Mouse (Mus musculus) midbrain, embryonic 10.5 days (tissue): ENCODE measurements around the gene Ttc33. TPM values are rescaled to one million over a fixed set of nuclear protein-coding genes. Genes with fewer than 3 reads are reported as not detected.

Experiments used
- DNase-seq: peaks from one replicate; pipeline ENCODE4 v3.0.0-alpha.2; 2017; ENCODE audit warnings: low spot score
- H3K27ac ChIP-seq: fragments of 300-500 bp; sonication (generic); replicated peaks from 2 replicates; pipeline ENCODE4 v1.5.1; 2016; ENCODE audit warnings: mild to moderate bottlenecking
- H3K27me3 ChIP-seq: fragments of 300-500 bp; sonication (generic); 2 replicates; pipeline ENCODE4 v1.6.1; 2016; ENCODE audit warnings: low read depth, mild to moderate bottlenecking; ENCODE audit not compliant: poor library complexity, severe bottlenecking
- H3K36me3 ChIP-seq: fragments of 300-500 bp; sonication (generic); 2 replicates; pipeline ENCODE4 v1.6.1; 2016; ENCODE audit warnings: mild to moderate bottlenecking, moderate library complexity
- H3K4me1 ChIP-seq: fragments of 300-500 bp; sonication (generic); 2 replicates; pipeline ENCODE4 v1.6.1; 2016
- H3K4me3 ChIP-seq: fragments of 300-500 bp; sonication (generic); 2 replicates; pipeline ENCODE4 v1.5.1; 2016; ENCODE audit warnings: mild to moderate bottlenecking, moderate library complexity
- H3K9me3 ChIP-seq: fragments of 300-500 bp; sonication (generic); replicated peaks from 2 replicates; pipeline ENCODE4 v1.6.1; 2016; ENCODE audit warnings: mild to moderate bottlenecking
- WGBS: fragments of 180-500 bp; shearing (Covaris S2); methylation state at CpG from one replicate; pipeline ENCODE4 v1.1.7; 2016; 5-methylcytosine and 5-hydroxymethylcytosine counted together
- polyA plus RNA-seq: library from polyadenylated mRNA; unstranded; fragments of >200 nt; fragmentation: Nextera tagmentation; extraction: Ambion mirVana; gene quantifications from 2 replicates; pipeline ENCODE4 v1.2.1, GENCODE M21; 2016

The Ttc33 gene
- polyA plus RNA-seq, 1 experiment from 2014 or later: 37.3 TPM

DNA sequence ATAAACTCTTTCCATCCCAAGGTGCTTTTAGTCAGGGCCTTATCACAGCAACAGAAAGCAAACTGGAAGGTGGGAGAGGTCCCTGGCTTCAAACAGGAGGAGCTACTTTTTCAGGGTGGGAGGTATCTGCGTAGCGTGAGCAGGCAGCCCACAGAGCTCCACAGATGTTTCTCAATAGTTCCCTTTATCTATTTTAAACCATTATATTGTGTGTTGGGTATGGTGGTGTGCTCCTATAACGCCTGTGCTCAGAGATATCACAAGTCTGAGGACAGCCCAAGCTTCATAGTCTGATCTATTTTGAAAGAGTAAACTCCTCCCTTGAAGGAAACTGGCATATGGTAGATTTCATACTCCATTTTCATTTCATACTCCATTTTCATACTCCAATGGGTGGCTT lies 75.7 kb downstream of the Ttc33 start:
- no peak for DNase-seq
- H3K4me3 ChIP-seq: no peak overlapping the region
- H3K9me3 ChIP-seq: no peaks in the 10 kb centered on the region
- no peaks in the 10 kb centered on the region for H3K4me1 ChIP-seq
- WGBS: 91% methylated on average over 3 of the region's 3 CpGs
- H3K27ac ChIP-seq: no peak overlapping the region
- H3K27me3 ChIP-seq: no peaks in the 10 kb centered on the region
- no peaks in the 10 kb centered on the region for H3K36me3 ChIP-seq

DNA sequence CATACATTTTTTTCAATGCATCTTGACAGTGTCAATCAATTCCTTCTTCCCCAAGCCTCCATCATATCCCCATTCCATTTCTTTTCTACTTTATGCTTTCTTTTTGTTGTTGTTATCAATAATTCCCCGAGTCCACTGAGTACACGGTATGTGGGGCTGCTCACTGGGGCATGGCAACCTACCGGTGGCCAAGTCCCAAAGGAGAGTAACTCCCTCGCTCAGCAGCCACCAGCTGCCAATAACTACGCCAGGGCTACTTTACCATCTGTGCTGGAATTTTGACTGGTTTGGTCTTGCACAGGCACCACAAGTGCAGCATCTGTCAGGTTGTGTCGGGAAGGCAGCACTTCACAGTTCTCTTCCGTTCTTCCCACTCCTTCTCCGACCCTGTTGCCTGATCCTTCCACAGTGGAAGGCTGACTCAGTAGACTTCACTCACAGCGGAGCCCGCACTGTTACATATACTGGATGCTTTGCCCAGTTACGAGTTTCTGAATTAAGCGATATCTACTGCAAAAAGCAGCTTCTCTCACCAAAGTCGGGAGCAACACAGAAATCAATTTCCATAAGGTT lies 76.9 kb downstream of the Ttc33 start:
- no peak overlapping the region for H3K4me3 ChIP-seq
- no peak overlapping the region for H3K27ac ChIP-seq
- H3K27me3 ChIP-seq: no peaks in the 10 kb centered on the region
- no peaks in the 10 kb centered on the region for H3K9me3 ChIP-seq
- no peaks in the 10 kb centered on the region for H3K36me3 ChIP-seq
- H3K4me1 ChIP-seq: no peaks in the 10 kb centered on the region
- DNase-seq: no peak
- 87% methylated on average over 13 of the region's 13 CpGs for WGBS

- H3K27ac ChIP-seq: no peak overlapping the region
- no peaks in the 10 kb centered on the region for H3K27me3 ChIP-seq
- no peaks in the 10 kb centered on the region for H3K4me1 ChIP-seq
- H3K36me3 ChIP-seq: no peaks in the 10 kb centered on the region
- H3K9me3 ChIP-seq: no peaks in the 10 kb centered on the region
- no peak for DNase-seq
- H3K4me3 ChIP-seq: no peak overlapping the region
- WGBS: 89% methylated on average over 10 of the region's 10 CpGs
These were observed 77.7 kb downstream of the Ttc33 start for GRCm38 (mm10) chr15:5262874-5263504.

- no peaks in the 10 kb centered on the region for H3K4me1 ChIP-seq
- no peak overlapping the region for H3K27ac ChIP-seq
- H3K9me3 ChIP-seq: no peaks in the 10 kb centered on the region
- DNase-seq: no peak
- 82% methylated on average over 3 of the region's 3 CpGs for WGBS
- H3K36me3 ChIP-seq: no peaks in the 10 kb centered on the region
- no peak overlapping the region for H3K4me3 ChIP-seq
- H3K27me3 ChIP-seq: no peaks in the 10 kb centered on the region
These were observed 80.8 kb downstream of the Ttc33 start for GRCm38 (mm10) chr15:5266095-5266494.

Other genes starting within 250 kb of the Ttc33 start
- not detected in 2 replicates for gene C7, start 121.8 kb upstream of the Ttc33 start, polyA plus RNA-seq
- gene Card6, start 77.0 kb upstream of the Ttc33 start, polyA plus RNA-seq: 0.68 and 0.77 TPM in 2 replicates
- gene Rpl37, start 68.9 kb upstream of the Ttc33 start, polyA plus RNA-seq: 382 and 459 TPM in 2 replicates
- 13.6 and 14.2 TPM in 2 replicates for gene Prkaa1, start 41.7 kb upstream of the Ttc33 start, polyA plus RNA-seq
- gene Ptger4, start 58.7 kb downstream of the Ttc33 start, polyA plus RNA-seq: 0.84 and 0.94 TPM in 2 replicates